Mouse (Mus musculus): Measurements from ENCODE around the gene Gm32742. TPM values are rescaled to one million over a fixed set of nuclear protein-coding genes. Genes with fewer than 3 reads are reported as not detected.

Gene Gm32742
- total RNA-seq, 2 experiments from 2014 or later, result not detected

- ATAC-seq (replicated peaks; ENCODE audit: low FRiP score, poor library complexity, severe bottlenecking), result no peak
These were observed 83.7 kb downstream of the Gm32742 start for GRCm38 (mm10) chr9:51081614-51082013.

Other genes with a start within 250 kb of the Gm32742 start
- gene Sik2, start 156.4 kb downstream of the Gm32742 start, total RNA-seq (2015; ENCODE audit: low replicate concordance), result 122 and 151 TPM in 2 replicates
- gene Sik2, start 156.4 kb downstream of the Gm32742 start, total RNA-seq (2017; ENCODE audit: low replicate concordance), result 92.4 and 131 TPM in 2 replicates
- not detected in 2 replicates for gene Btg4, start 104.6 kb downstream of the Gm32742 start, total RNA-seq (2015; ENCODE audit: low replicate concordance)
- not detected in 2 replicates for gene Btg4, start 104.6 kb downstream of the Gm32742 start, total RNA-seq (2017; ENCODE audit: low replicate concordance)
- gene Layn, start 88.4 kb downstream of the Gm32742 start, total RNA-seq (2015; ENCODE audit: low replicate concordance), result not detected in 2 replicates
- gene Layn, start 88.4 kb downstream of the Gm32742 start, total RNA-seq (2017; ENCODE audit: low replicate concordance), result 1.7 and 2.0 TPM in 2 replicates
- not detected in 2 replicates for gene 4833427G06Rik, start 63.4 kb downstream of the Gm32742 start, total RNA-seq (2015; ENCODE audit: low replicate concordance)
- not detected in 2 replicates for gene 4833427G06Rik, start 63.4 kb downstream of the Gm32742 start, total RNA-seq (2017; ENCODE audit: low replicate concordance)
- gene Pou2af1, start 48.2 kb upstream of the Gm32742 start, total RNA-seq (2015; ENCODE audit: low replicate concordance), result 21.6 and 52.4 TPM in 2 replicates
- 13.1 and 18.0 TPM in 2 replicates for gene Pou2af1, start 48.2 kb upstream of the Gm32742 start, total RNA-seq (2017; ENCODE audit: low replicate concordance)
- not detected in 2 replicates for gene Colca2, start 113.1 kb upstream of the Gm32742 start, total RNA-seq (2015; ENCODE audit: low replicate concordance)
- not detected in 2 replicates for gene Colca2, start 113.1 kb upstream of the Gm32742 start, total RNA-seq (2017; ENCODE audit: low replicate concordance)
- gene 1810046K07Rik, start 163.4 kb upstream of the Gm32742 start, total RNA-seq (2015; ENCODE audit: low replicate concordance), result 1.4 TPM in 1 of 2 replicates, not detected in the other
- gene 1810046K07Rik, start 163.4 kb upstream of the Gm32742 start, total RNA-seq (2017; ENCODE audit: low replicate concordance), result not detected in 2 replicates

All from erythroid progenitor cell, adult 5-6 weeks (primary cell).